Mouse (Mus musculus): ENCODE results near the gene Camta1. TPM values are rescaled to one million over a fixed set of nuclear protein-coding genes. Genes with fewer than 3 reads are reported as not detected.

Gene Camta1
- polyA plus RNA-seq, 1 experiment from 2014 or later = 66.4 TPM

- no peak for ATAC-seq (ENCODE audit: insufficient number of reproducible peaks, low FRiP score, low TSS enrichment, low read depth)
- WGBS = 41% methylated on average over 6 of the region's 6 CpGs
- no peak overlapping the region for H3K27ac ChIP-seq
- H3K9me3 ChIP-seq = no peaks in the 10 kb centered on the region
- peaks cover 8% of the 10 kb centered on the region for H3K4me1 ChIP-seq
- no peaks in the 10 kb centered on the region for H3K36me3 ChIP-seq
- H3K4me2 ChIP-seq = no peak overlapping the region
- peaks cover 57% of the 10 kb centered on the region for H3K27me3 ChIP-seq
- H3K9ac ChIP-seq = no peak overlapping the region
- no peak overlapping the region for H3K4me3 ChIP-seq
These were observed 699.8 kb downstream of the Camta1 start for GRCm38 (mm10) chr4:151161869-151162268.

DNA sequence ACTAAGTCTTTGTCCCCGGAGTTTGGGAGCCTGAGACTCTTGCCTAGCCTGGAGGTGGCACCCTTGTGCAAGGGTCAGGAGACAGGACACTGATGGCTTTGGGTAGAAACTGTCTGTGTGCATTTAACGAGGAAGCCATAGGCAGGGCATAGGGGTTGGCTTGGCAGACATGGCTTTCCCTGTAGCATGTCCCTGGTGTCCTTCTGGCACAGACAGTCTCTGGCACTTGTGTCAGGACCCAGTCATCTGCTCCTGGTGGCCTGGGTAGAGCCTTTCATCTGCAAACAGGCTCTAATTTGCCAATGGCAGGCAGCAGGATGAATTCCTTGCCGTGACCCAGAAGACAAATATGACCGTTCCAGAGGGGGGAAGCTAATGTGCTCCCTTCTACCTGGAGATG is 700.7 kb downstream of the Camta1 start:
- no peak overlapping the region for H3K9ac ChIP-seq
- 68% methylated on average over 4 of the region's 4 CpGs for WGBS
- H3K9me3 ChIP-seq = no peaks in the 10 kb centered on the region
- H3K27me3 ChIP-seq = peaks cover 63% of the 10 kb centered on the region
- H3K36me3 ChIP-seq = no peaks in the 10 kb centered on the region
- ATAC-seq (ENCODE audit: insufficient number of reproducible peaks, low FRiP score, low TSS enrichment, low read depth) = no peak
- H3K4me2 ChIP-seq = no peak overlapping the region
- H3K4me3 ChIP-seq = no peak overlapping the region
- no peak overlapping the region for H3K27ac ChIP-seq
- H3K4me1 ChIP-seq = peaks cover 6% of the 10 kb centered on the region

GRCm38 (mm10) chr4:151160476-151160875 is 701.2 kb downstream of the Camta1 start:
- Histone ChIP-seq H3K27me3 (peaks cover 62% of the 10 kb centered on the region), H3K4me2 (no peak overlapping the region), H3K9me3 (no peaks in the 10 kb centered on the region), H3K9ac (no peak overlapping the region), H3K27ac (no peak overlapping the region), H3K4me1 (peaks cover 2% of the 10 kb centered on the region), H3K4me3 (no peak overlapping the region), H3K36me3 (no peaks in the 10 kb centered on the region)
- WGBS = 63% methylated on average over 8 of the region's 8 CpGs
- no peak for ATAC-seq (ENCODE audit: insufficient number of reproducible peaks, low FRiP score, low TSS enrichment, low read depth)

GRCm38 (mm10) chr4:151158250-151158649 is 703.4 kb downstream of the Camta1 start:
- Histone ChIP-seq H3K9ac (no peak overlapping the region), H3K9me3 (no peaks in the 10 kb centered on the region), H3K27me3 (peaks cover 51% of the 10 kb centered on the region), H3K4me1 (no peaks in the 10 kb centered on the region), H3K27ac (no peak overlapping the region), H3K4me2 (no peak overlapping the region), H3K36me3 (no peaks in the 10 kb centered on the region), H3K4me3 (no peak overlapping the region)
- no peak for ATAC-seq (ENCODE audit: insufficient number of reproducible peaks, low FRiP score, low TSS enrichment, low read depth)
- 54% methylated on average over 3 of the region's 3 CpGs for WGBS

DNA sequence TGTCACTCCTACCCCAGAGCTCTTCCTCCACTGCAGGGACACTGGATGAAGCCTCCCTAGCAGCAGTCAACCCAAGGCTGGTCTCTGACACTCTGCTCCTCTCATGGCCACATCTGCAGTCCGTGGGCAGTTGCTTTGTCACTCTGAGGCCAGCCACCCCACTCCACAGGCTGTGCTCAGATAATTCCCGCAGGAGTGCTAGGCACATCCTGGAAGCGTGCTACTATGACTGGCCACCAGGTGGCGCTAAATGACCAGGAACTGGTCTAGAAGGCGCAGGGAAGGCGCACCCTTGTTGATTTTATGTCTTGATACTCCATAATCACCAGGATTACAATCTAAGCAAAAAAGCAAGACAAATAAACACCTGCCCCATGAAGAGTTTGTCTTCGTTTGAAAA is 704.8 kb downstream of the Camta1 start:
- no peak for ATAC-seq (ENCODE audit: insufficient number of reproducible peaks, low FRiP score, low TSS enrichment, low read depth)
- no peak overlapping the region for H3K4me3 ChIP-seq
- WGBS = 2% methylated on average over 7 of the region's 7 CpGs
- H3K4me2 ChIP-seq = no peak overlapping the region
- no peaks in the 10 kb centered on the region for H3K4me1 ChIP-seq
- no peak overlapping the region for H3K9ac ChIP-seq
- H3K27ac ChIP-seq = no peak overlapping the region
- peaks cover 44% of the 10 kb centered on the region for H3K27me3 ChIP-seq
- H3K9me3 ChIP-seq = no peaks in the 10 kb centered on the region
- H3K36me3 ChIP-seq = no peaks in the 10 kb centered on the region

DNA sequence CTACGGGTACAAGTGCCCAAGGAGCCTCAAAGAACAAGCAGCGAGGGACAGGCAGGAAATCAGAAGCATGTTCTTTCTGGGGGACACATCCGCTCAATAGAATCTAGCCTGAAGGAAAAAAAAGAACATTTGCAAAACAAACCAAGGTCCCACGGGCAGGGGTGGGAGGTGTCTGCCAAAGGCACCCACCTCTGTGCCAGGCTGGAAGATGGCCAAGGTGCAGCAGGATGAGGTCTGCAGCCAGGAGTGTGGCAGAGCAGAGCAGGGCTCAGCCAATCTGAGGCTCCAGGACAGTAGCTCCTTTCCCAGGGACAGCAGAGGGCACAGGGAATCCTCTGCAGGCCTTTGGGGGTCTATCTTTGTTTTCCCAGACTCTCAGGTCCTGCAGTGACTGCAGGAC is 706.1 kb downstream of the Camta1 start:
- Histone ChIP-seq H3K9me3 (no peaks in the 10 kb centered on the region), H3K27me3 (peaks cover 38% of the 10 kb centered on the region), H3K4me3 (no peak overlapping the region), H3K27ac (no peak overlapping the region), H3K9ac (no peak overlapping the region), H3K36me3 (no peaks in the 10 kb centered on the region), H3K4me1 (no peaks in the 10 kb centered on the region), H3K4me2 (no peak overlapping the region)
- 67% methylated on average over 4 of the region's 4 CpGs for WGBS
- no peak for ATAC-seq (ENCODE audit: insufficient number of reproducible peaks, low FRiP score, low TSS enrichment, low read depth)

GRCm38 (mm10) chr4:151154306-151154705 is 707.4 kb downstream of the Camta1 start:
- Histone ChIP-seq H3K4me3 (no peak overlapping the region), H3K9me3 (no peaks in the 10 kb centered on the region), H3K9ac (no peak overlapping the region), H3K4me1 (no peaks in the 10 kb centered on the region), H3K36me3 (no peaks in the 10 kb centered on the region), H3K4me2 (no peak overlapping the region), H3K27ac (no peak overlapping the region), H3K27me3 (peaks cover 30% of the 10 kb centered on the region)
- WGBS = 60% methylated on average over 4 of the region's 4 CpGs
- no peak for ATAC-seq (ENCODE audit: insufficient number of reproducible peaks, low FRiP score, low TSS enrichment, low read depth)

DNA sequence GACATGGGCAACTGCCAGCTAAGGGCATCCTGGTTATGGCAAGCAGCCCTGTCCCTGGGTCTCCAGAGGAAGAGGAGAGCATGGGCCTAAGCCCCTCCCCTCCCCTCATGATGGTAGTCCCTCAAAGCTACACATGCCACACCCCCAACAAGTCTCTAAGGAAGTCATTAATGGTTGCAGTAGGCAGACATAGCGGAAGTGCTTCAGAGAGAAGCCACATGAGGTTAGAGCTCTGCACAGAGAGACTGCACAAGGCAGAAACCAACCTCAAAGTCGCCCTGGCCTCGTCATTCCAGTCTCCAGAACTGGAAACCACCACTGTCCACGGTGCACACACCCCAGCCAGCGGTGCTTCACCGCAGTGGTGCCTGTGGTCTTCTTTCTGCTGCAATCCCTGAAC is 709.7 kb downstream of the Camta1 start:
- ATAC-seq (ENCODE audit: insufficient number of reproducible peaks, low FRiP score, low TSS enrichment, low read depth) = no peak
- H3K27me3 ChIP-seq = peaks cover 36% of the 10 kb centered on the region
- H3K36me3 ChIP-seq = no peaks in the 10 kb centered on the region
- no peaks in the 10 kb centered on the region for H3K4me1 ChIP-seq
- H3K9me3 ChIP-seq = no peaks in the 10 kb centered on the region
- no peak overlapping the region for H3K9ac ChIP-seq
- no peak overlapping the region for H3K4me2 ChIP-seq
- no peak overlapping the region for H3K4me3 ChIP-seq
- WGBS = 57% methylated on average over 6 of the region's 6 CpGs
- H3K27ac ChIP-seq = no peak overlapping the region

- ATAC-seq (ENCODE audit: insufficient number of reproducible peaks, low FRiP score, low TSS enrichment, low read depth) = no peak
- Histone ChIP-seq H3K27me3 (peaks cover 27% of the 10 kb centered on the region), H3K4me1 (no peaks in the 10 kb centered on the region), H3K36me3 (no peaks in the 10 kb centered on the region), H3K4me2 (no peak overlapping the region), H3K9ac (no peak overlapping the region), H3K27ac (no peak overlapping the region), H3K9me3 (no peaks in the 10 kb centered on the region), H3K4me3 (no peak overlapping the region)
- 75% methylated on average over 11 of the region's 11 CpGs for WGBS
These were observed 710.8 kb downstream of the Camta1 start for GRCm38 (mm10) chr4:151150842-151151241.

- Histone ChIP-seq H3K4me3 (no peak overlapping the region), H3K27ac (no peak overlapping the region), H3K9ac (no peak overlapping the region), H3K4me1 (no peaks in the 10 kb centered on the region), H3K36me3 (no peaks in the 10 kb centered on the region), H3K9me3 (no peaks in the 10 kb centered on the region), H3K27me3 (peaks cover 21% of the 10 kb centered on the region), H3K4me2 (no peak overlapping the region)
- 77% methylated on average over 11 of the region's 11 CpGs for WGBS
- ATAC-seq (ENCODE audit: insufficient number of reproducible peaks, low FRiP score, low TSS enrichment, low read depth) = no peak
These were observed 711.6 kb downstream of the Camta1 start for GRCm38 (mm10) chr4:151150115-151150514.

DNA sequence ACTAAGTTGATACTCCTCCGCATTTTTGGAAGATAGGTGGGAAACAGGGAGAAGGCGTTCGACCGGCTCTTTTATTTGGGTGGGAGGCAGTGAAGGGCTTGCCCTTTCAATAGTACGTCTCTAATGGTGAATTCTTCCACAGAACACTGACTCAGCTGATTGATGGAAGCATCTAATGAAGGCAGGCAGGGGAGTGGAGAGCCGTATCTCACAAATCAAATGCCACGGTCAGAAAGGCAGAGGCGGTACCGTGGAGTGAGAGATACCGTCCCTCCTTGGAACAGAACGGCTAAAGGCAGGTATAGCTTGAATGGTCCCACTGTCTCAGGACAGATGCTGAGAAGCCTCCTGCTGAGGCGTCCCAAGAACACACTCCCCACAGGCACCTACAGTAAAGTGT is 714.1 kb downstream of the Camta1 start:
- H3K9me3 ChIP-seq = no peaks in the 10 kb centered on the region
- no peaks in the 10 kb centered on the region for H3K36me3 ChIP-seq
- H3K27me3 ChIP-seq = peaks cover 16% of the 10 kb centered on the region
- 38% methylated on average over 12 of the region's 12 CpGs for WGBS
- ATAC-seq (ENCODE audit: insufficient number of reproducible peaks, low FRiP score, low TSS enrichment, low read depth) = no peak
- no peak overlapping the region for H3K27ac ChIP-seq
- no peak overlapping the region for H3K4me2 ChIP-seq
- H3K4me1 ChIP-seq = no peaks in the 10 kb centered on the region
- H3K4me3 ChIP-seq = no peak overlapping the region
- H3K9ac ChIP-seq = no peak overlapping the region

- H3K4me3 ChIP-seq = no peak overlapping the region
- H3K27ac ChIP-seq = no peak overlapping the region
- H3K4me1 ChIP-seq = peaks cover 18% of the 10 kb centered on the region
- H3K9me3 ChIP-seq = no peaks in the 10 kb centered on the region
- no peak for ATAC-seq (ENCODE audit: insufficient number of reproducible peaks, low FRiP score, low TSS enrichment, low read depth)
- H3K36me3 ChIP-seq = no peaks in the 10 kb centered on the region
- no peak overlapping the region for H3K9ac ChIP-seq
- 88% methylated on average over 14 of the region's 14 CpGs for WGBS
- no peak overlapping the region for H3K4me2 ChIP-seq
- peaks cover 34% of the 10 kb centered on the region for H3K27me3 ChIP-seq
These were observed 717.6 kb downstream of the Camta1 start for GRCm38 (mm10) chr4:151144121-151144520.

GRCm38 (mm10) chr4:151141196-151141880 is 720.3 kb downstream of the Camta1 start:
- WGBS = 5% methylated on average over 13 of the region's 13 CpGs
- no peak overlapping the region for H3K27ac ChIP-seq
- H3K4me3 ChIP-seq = peak overlapping the region; percentile 19; the same call in 1 of the 2 replicates
- ATAC-seq (ENCODE audit: insufficient number of reproducible peaks, low FRiP score, low TSS enrichment, low read depth) = no peak
- no peaks in the 10 kb centered on the region for H3K9me3 ChIP-seq
- H3K4me1 ChIP-seq = peaks cover 28% of the 10 kb centered on the region
- no peak overlapping the region for H3K9ac ChIP-seq
- peak overlapping the region; percentile 37 for H3K4me2 ChIP-seq
- H3K27me3 ChIP-seq = peaks cover 25% of the 10 kb centered on the region
- no peaks in the 10 kb centered on the region for H3K36me3 ChIP-seq

Data from limb, embryonic 15.5 days (tissue).